Mouse (Mus musculus): Measurements from ENCODE around the gene Tssk6.

Gene Tssk6

DNA sequence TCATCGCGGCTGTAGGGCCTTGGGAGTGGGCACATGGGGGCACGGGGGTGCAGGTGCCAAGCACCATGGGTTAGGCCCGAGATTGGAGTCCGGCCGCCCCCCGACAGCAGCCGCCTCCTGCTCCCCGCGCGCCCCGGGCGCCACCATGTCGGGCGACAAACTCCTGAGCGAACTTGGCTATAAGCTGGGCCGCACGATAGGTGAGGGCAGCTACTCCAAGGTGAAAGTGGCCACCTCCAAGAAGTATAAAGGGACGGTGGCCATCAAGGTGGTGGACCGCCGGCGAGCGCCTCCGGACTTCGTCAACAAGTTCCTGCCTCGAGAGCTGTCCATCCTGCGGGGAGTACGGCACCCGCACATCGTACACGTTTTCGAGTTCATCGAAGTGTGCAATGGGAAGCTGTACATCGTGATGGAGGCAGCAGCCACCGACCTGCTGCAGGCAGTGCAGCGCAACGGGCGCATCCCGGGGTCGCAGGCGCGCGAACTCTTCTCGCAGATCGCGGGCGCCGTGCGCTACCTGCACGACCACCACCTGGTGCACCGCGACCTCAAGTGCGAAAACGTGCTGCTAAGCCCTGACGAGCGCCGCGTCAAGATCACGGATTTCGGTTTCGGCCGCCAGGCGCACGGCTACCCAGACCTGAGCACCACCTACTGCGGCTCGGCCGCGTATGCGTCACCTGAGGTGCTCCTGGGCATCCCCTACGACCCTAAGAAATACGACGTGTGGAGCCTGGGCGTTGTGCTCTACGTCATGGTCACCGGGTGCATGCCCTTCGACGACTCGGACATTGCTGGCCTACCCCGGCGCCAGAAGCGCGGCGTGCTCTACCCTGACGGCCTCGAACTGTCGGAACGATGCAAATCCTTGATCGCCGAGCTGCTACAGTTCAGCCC lies at the start of gene Tssk6, which contains the start of the genes Ndufa13 and Yjefn3:
Gene Tssk6, plus strand, starts transcription at position 22 of the 900 bp plus-strand sequence.
Gene Ndufa13, minus strand, starts transcription at position 396 of the 900 bp plus-strand sequence.
Gene Yjefn3, minus strand, starts transcription at position 550 of the 900 bp plus-strand sequence.
- DNase-seq = peak; percentile 66

GRCm38 (mm10) chr8:69853869-69854268 lies 48.1 kb upstream of the Tssk6 start:
- DNase-seq = peak; percentile 20

DNA sequence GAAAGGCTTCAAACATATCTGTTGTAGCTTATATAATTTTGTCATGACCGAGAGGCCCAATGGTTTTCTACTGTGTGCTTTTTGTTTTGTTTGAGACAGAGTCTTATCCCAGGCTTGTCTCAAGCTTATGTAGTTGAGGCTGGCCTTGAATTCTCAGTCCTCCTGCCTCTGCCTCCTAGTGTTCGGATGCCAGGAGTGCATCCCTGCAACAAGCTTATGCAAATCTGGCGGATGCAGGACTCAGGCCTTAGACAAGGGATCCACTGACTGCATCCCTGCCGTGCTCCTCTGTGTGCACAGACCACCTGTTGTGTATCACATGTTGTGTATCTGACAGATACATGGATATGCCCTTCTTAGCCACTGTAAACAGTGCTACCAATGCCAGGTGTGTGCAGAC lies 41.2 kb upstream of the Tssk6 start:
- DNase-seq = no peak

DNA sequence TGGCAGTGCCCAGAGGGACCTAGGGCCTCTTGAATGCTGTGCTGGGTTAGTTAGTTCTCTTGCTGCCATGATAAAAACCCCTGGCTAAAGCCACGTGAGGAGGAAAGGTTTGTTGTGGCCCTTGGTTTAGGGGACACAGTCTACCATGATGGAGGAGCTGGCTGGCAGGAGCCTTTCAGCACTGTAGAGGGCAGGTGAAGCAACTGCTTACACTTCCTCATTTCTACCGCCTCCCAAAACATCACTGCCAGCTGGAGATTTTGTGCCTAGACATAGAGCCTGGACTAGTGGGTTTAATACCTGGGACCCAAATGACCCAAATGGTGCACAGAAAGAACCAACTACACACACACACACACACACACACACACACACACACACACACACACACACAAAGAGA lies 40.7 kb upstream of the Tssk6 start:
- no peak for DNase-seq

DNA sequence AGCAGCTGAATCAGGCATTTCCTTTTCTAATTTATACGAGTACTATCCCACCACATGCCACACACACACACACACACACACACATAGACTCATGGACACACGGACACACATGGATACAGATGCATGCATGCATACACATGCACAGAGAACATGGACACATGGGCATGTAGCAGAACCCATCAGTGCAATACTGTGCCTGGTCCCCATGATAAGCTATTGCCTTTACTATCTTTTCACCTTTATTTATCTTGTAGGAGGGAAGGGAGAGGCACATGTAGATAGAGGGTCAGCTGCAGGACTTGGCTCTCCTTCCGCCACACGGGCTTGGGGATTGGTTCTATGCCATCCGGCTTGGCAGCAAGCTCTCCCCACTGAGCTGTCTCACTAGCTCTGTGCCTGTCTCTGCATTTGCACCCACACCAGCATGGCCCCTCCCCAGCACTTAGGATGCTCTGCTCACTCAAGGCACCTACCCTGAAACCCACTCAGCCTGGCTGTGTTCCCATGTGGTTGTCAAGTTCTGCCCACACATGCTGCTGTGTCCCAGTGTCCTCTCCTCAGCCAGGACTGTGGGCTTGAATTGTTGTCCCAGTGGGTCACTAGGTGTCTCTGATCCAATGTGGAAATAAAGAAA lies 38.5 kb upstream of the Tssk6 start:
- DNase-seq = no peak

GRCm38 (mm10) chr8:69864180-69864579 lies 37.8 kb upstream of the Tssk6 start:
- no peak for DNase-seq

- DNase-seq = no peak
Measured at GRCm38 (mm10) chr8:69867696-69868326, 34.2 kb upstream of the Tssk6 start.

DNA sequence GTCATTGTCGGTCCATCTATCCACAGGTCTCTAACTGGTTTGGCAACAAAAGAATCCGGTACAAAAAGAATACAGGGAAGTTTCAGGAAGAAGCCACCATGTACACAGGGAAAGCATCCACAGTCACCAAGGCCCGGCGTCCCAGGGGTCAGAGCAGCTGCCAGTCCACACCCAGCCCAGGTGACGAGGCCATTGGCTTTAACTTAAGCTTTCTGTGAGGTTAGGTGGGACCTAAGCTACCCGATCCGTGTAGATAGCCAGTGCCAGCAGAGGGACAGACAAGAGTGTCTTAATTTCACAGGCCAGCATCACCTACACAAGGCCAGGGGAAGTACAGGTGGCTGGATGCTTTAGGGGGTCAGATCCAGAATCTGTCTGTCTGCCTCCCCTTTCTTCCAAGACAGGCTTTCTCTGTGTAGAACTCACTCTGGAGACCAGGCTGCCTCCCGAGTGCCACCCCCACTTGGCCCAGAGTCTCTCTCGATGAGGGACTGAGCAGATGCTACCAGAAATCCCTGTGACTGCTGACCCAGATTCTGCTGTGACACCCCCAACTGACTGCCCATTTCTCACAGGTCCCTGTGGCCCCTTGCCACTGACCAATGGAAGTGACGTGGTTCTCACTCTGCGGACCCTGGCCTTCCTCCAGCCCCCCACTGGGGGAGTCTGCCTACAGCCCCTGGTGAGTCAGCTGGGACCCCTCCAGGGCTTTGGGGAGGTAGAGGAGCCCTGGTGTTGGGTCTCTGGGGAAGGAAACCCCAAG lies 31.8 kb upstream of the Tssk6 start:
- DNase-seq = no peak

DNA sequence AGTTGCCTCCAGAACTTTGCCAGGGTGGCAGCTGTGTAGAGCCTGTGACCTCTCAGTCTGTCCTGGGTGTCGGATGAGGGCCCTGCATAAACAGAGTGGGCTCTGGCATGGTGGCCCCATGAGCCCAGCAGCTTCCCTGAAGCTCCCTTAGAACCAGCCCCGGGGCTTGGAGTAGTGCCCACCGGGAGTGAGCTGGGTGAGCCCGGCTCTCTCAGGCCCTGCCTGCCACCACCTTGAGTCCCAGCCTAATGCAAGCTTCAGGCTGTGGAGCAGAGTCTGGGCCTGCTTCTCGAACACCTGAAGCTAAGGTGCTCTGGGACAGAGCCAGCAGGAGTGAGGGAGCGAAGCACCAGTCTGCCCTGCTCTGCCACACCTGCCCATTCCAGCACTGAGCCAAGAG lies 31.1 kb upstream of the Tssk6 start:
- no peak for DNase-seq

- DNase-seq = peak; percentile 57
Measured at GRCm38 (mm10) chr8:69874155-69874554, 27.8 kb upstream of the Tssk6 start.

- DNase-seq = no peak
Measured at GRCm38 (mm10) chr8:69874654-69875053, 27.3 kb upstream of the Tssk6 start.

GRCm38 (mm10) chr8:69876097-69876496 lies 25.9 kb upstream of the Tssk6 start:
- DNase-seq = no peak

GRCm38 (mm10) chr8:69876967-69877366 lies 25.0 kb upstream of the Tssk6 start:
- DNase-seq = no peak

DNA sequence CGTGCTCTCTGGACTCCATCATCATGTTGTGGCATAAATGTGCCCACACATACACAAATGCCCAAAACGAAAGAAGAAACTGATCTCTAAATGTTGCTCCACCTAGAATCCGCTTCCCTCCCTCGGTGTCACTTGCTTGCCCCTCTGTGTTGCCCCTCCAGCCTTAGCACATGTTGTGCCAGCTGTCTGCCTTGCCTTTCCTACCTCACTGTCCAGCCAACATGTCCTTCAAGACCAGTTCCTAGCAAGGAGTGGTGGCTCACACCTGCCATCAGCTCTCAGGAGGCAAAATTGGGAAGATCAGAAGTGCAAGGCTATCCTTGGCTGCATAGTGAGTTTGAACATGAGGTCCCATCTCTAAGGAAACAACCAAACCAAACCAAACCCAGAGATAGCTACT lies 24.6 kb upstream of the Tssk6 start:
- DNase-seq = no peak

- DNase-seq = no peak
Measured at GRCm38 (mm10) chr8:69877992-69878391, 24.0 kb upstream of the Tssk6 start.

DNA sequence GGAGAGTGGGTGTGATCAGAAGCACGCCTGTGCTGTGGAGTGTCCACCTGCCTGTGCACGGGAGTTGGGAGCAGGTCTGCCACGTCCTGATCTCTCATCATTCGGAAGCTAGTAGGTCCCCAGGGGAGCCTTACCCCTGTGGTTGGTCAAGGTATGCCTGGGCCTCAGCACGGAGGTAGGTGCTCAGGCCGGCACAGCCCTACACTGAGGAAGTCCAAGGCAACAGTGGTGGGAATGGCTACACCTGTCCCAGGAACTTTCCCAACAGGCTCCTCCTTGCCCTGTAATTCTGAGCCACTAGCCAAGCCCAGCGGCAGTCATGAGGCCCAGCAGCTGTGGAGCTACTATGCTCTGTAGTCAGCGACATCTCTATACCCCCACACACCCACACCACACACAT lies 22.3 kb upstream of the Tssk6 start:
- no peak for DNase-seq

- no peak for DNase-seq
Measured at GRCm38 (mm10) chr8:69880841-69881240, 21.1 kb upstream of the Tssk6 start.

DNA sequence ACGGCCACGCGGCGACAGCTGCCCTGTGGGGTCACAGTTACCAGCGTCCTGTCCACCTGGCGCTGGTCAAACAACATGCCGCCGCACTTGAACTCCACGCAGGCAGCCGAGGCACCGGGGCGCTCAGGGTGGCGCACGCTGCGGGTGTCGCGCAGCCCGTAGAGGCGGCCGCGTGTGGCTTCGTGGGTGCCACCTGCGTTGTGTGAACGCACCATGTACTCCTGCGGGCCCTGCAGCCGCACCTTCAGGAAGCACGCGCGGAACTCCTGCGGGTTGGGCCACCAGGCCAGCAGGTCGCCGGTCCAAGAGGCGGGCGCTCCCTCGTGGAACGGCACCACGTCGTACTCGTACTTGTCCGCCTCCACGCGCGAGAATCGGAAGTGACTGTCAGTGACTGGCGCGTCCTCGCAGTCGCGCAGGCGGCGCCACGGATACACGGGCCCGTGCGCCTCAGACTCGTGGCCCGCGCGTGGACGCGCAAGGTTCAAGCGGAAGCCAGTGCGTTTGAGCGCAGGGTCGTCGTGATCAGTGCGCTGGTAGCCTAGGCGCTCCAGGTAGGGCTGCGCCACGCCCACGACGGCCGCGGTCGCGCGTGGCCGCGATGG lies 20.6 kb upstream of the Tssk6 start:
- DNase-seq = no peak

DNA sequence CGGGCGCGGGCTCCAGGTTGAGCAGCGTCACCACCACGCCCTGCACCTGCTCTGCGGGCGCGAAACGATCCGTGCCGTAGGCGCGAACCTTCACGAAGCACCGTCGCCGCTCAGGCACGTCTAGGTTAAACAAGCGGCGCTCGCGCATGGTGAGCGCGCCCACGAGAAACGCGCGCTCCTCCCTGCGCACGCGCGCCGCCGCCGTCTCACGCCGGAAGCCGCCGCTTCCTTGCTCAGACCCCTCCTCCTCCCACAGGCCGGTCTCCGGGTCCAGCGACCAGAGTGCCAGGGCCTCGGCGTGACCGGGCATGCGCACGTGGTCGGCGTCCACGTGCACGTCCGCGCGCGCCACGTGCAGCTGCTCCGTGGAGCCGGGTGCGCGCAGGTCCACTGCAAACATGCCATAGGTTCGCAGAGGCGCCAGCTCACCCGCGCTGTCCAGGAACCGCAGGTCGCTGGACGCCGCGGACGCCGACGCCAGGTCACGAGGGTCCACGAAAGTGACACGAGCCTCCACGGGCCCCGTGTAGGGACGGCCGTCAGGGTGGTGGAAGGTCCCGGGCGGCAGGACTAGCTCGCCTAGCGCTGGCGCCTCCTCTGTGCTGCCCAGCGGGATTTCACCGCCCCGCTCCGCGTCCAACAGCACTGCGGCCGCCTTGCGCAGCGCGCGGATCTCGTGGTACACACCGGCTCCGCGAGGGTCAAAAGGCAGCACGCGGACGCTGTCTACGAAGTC lies 19.8 kb upstream of the Tssk6 start:
- DNase-seq = peak; percentile 55

DNA sequence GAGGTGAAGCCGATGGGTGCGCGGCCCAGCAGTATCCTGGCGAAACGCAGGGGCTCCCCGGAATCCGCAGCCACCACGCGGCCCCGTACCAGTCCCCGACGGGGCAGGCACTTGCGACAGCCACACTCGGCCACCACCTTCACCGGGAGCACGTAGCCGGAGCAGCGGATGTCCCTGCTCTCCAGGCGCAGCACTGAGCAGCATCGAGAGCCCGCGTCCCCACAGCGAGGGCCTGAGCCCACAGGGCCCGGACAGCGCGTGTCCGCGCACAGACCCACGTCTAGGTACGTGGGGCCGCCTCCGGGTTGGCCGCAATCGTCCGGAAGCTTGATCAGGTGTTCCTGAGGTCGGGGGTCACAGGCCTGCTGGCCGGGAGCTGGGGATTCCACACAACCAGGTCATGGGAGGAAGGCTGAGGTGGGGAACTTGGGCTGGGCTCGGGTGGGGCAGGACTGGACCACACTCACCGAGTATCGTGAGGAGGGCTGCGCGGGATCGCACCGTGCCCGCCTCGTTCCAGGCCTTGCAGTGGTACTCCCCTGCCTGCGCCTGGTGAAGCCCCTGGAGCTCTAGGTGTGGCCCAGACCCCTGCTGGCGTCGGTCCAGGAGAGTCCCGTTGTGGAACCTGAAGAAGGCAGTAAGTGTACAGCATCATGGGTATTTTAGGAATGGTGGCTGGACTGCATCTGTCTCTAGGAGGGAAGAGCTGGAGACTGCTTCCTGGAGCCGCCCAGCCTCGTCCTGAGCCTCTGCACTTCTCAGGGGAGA lies 19.0 kb upstream of the Tssk6 start:
- DNase-seq = no peak

GRCm38 (mm10) chr8:69884141-69884540 lies 17.8 kb upstream of the Tssk6 start:
- no peak for DNase-seq
